Mouse (Mus musculus): Measurements from ENCODE around the gene Nup188. TPM values are rescaled to one million over a fixed set of nuclear protein-coding genes. Genes with fewer than 3 reads are reported as not detected.

The Nup188 gene
- polyA plus RNA-seq, 1 experiment from 2014 or later = 35.4 TPM

- Histone ChIP-seq H3K27ac (replicated peaks; ENCODE audit: low read depth, low read length) (peak overlapping the region; percentile 28; the same call in 1 of the 2 replicates), H3K4me2 (ENCODE audit: low read depth, low read length) (peak overlapping the region; percentile 93), H3K36me3 (ENCODE audit: control insufficient read depth, insufficient read depth, low read length) (0 out of 2 replicates have a peak, but pooled peaks cover 3% of the 10 kb centered on the region), H3K27me3 (replicated peaks; ENCODE audit: control insufficient read depth, insufficient read depth, low read length) (no peaks in the 10 kb centered on the region), H3K4me1 (ENCODE audit: control insufficient read depth, insufficient read depth, low read length) (peaks cover 15% of the 10 kb centered on the region), H3K4me3 (ENCODE audit: low read depth, low read length) (peak overlapping the region; percentile 95), H3K9ac (ENCODE audit: low read depth, low read length) (peak overlapping the region; percentile 95), H3K9me3 (ENCODE audit: control insufficient read depth, low read length) (no peaks in the 10 kb centered on the region)
- ATAC-seq (ENCODE audit: low read depth) = peak; percentile 54
- no peak for DNase-seq (ENCODE audit: low spot score)
- 15% methylated on average over 36 of the region's 38 CpGs for WGBS
These were observed 598 bp upstream of the Nup188 start for GRCm38 (mm10) chr2:30285416-30286181.

- Histone ChIP-seq H3K4me3 (ENCODE audit: low read depth, low read length) (peak overlapping the region; percentile 95), H3K4me1 (ENCODE audit: control insufficient read depth, insufficient read depth, low read length) (peaks cover 15% of the 10 kb centered on the region), H3K36me3 (ENCODE audit: control insufficient read depth, insufficient read depth, low read length) (0 out of 2 replicates have a peak, but pooled peaks cover 5% of the 10 kb centered on the region), H3K27ac (replicated peaks; ENCODE audit: low read depth, low read length) (peak overlapping the region; percentile 70), H3K9ac (ENCODE audit: low read depth, low read length) (peak overlapping the region; percentile 95), H3K4me2 (ENCODE audit: low read depth, low read length) (peak overlapping the region; percentile 93), H3K9me3 (ENCODE audit: control insufficient read depth, low read length) (no peaks in the 10 kb centered on the region), H3K27me3 (replicated peaks; ENCODE audit: control insufficient read depth, insufficient read depth, low read length) (no peaks in the 10 kb centered on the region)
- 0% methylated on average over 10 of the region's 10 CpGs for WGBS
- DNase-seq (ENCODE audit: low spot score) (peak; percentile 71), ATAC-seq (ENCODE audit: low read depth) (peak; percentile 21; the same call in 1 of the 2 replicates)
These were observed 803 bp downstream of the Nup188 start for GRCm38 (mm10) chr2:30287027-30287373.

GRCm38 (mm10) chr2:30299525-30299924 lies 13.3 kb downstream of the Nup188 start:
- Histone ChIP-seq H3K27me3 (replicated peaks; ENCODE audit: control insufficient read depth, insufficient read depth, low read length) (no peaks in the 10 kb centered on the region), H3K4me3 (ENCODE audit: low read depth, low read length) (no peak overlapping the region), H3K27ac (replicated peaks; ENCODE audit: low read depth, low read length) (no peak overlapping the region), H3K4me1 (ENCODE audit: control insufficient read depth, insufficient read depth, low read length) (no peaks in the 10 kb centered on the region), H3K9ac (ENCODE audit: low read depth, low read length) (no peak overlapping the region), H3K9me3 (ENCODE audit: control insufficient read depth, low read length) (no peaks in the 10 kb centered on the region), H3K4me2 (ENCODE audit: low read depth, low read length) (no peak overlapping the region), H3K36me3 (ENCODE audit: control insufficient read depth, insufficient read depth, low read length) (peaks cover 82% of the 10 kb centered on the region)
- ATAC-seq (ENCODE audit: low read depth) = no peak
- 82% methylated on average over 3 of the region's 3 CpGs for WGBS
- DNase-seq (ENCODE audit: low spot score) = no peak

- no peak overlapping the region for H3K9ac ChIP-seq (ENCODE audit: low read depth, low read length)
- H3K4me1 ChIP-seq (ENCODE audit: control insufficient read depth, insufficient read depth, low read length) = no peaks in the 10 kb centered on the region
- DNase-seq (ENCODE audit: low spot score) (no peak), ATAC-seq (ENCODE audit: low read depth) (no peak)
- H3K4me2 ChIP-seq (ENCODE audit: low read depth, low read length) = no peak overlapping the region
- 90% methylated on average over 5 of the region's 5 CpGs for WGBS
- H3K4me3 ChIP-seq (ENCODE audit: low read depth, low read length) = no peak overlapping the region
- peaks cover 86% of the 10 kb centered on the region for H3K36me3 ChIP-seq (ENCODE audit: control insufficient read depth, insufficient read depth, low read length)
- no peaks in the 10 kb centered on the region for H3K27me3 ChIP-seq (replicated peaks; ENCODE audit: control insufficient read depth, insufficient read depth, low read length)
- H3K9me3 ChIP-seq (ENCODE audit: control insufficient read depth, low read length) = no peaks in the 10 kb centered on the region
- no peak overlapping the region for H3K27ac ChIP-seq (replicated peaks; ENCODE audit: low read depth, low read length)
These were observed 13.8 kb downstream of the Nup188 start for GRCm38 (mm10) chr2:30299966-30300365.

GRCm38 (mm10) chr2:30306087-30306486 lies 19.9 kb downstream of the Nup188 start:
- Histone ChIP-seq H3K9ac (ENCODE audit: low read depth, low read length) (no peak overlapping the region), H3K9me3 (ENCODE audit: control insufficient read depth, low read length) (no peaks in the 10 kb centered on the region), H3K36me3 (ENCODE audit: control insufficient read depth, insufficient read depth, low read length) (peaks cover 100% of the 10 kb centered on the region), H3K27me3 (replicated peaks; ENCODE audit: control insufficient read depth, insufficient read depth, low read length) (no peaks in the 10 kb centered on the region), H3K27ac (replicated peaks; ENCODE audit: low read depth, low read length) (no peak overlapping the region), H3K4me1 (ENCODE audit: control insufficient read depth, insufficient read depth, low read length) (no peaks in the 10 kb centered on the region), H3K4me3 (ENCODE audit: low read depth, low read length) (no peak overlapping the region), H3K4me2 (ENCODE audit: low read depth, low read length) (no peak overlapping the region)
- DNase-seq (ENCODE audit: low spot score) (no peak), ATAC-seq (ENCODE audit: low read depth) (no peak)
- WGBS = 94% methylated on average over 7 of the region's 7 CpGs

GRCm38 (mm10) chr2:30309351-30309750 lies 23.2 kb downstream of the Nup188 start:
- H3K9me3 ChIP-seq (ENCODE audit: control insufficient read depth, low read length) = no peaks in the 10 kb centered on the region
- no peak overlapping the region for H3K4me3 ChIP-seq (ENCODE audit: low read depth, low read length)
- H3K27me3 ChIP-seq (replicated peaks; ENCODE audit: control insufficient read depth, insufficient read depth, low read length) = no peaks in the 10 kb centered on the region
- no peaks in the 10 kb centered on the region for H3K4me1 ChIP-seq (ENCODE audit: control insufficient read depth, insufficient read depth, low read length)
- DNase-seq (ENCODE audit: low spot score) = no peak
- H3K9ac ChIP-seq (ENCODE audit: low read depth, low read length) = no peak overlapping the region
- peaks cover 94% of the 10 kb centered on the region for H3K36me3 ChIP-seq (ENCODE audit: control insufficient read depth, insufficient read depth, low read length)
- no peak overlapping the region for H3K27ac ChIP-seq (replicated peaks; ENCODE audit: low read depth, low read length)
- 88% methylated on average over 3 of the region's 3 CpGs for WGBS
- ATAC-seq (ENCODE audit: low read depth) = no peak
- no peak overlapping the region for H3K4me2 ChIP-seq (ENCODE audit: low read depth, low read length)

GRCm38 (mm10) chr2:30311481-30311880 lies 25.3 kb downstream of the Nup188 start:
- Histone ChIP-seq H3K9me3 (ENCODE audit: control insufficient read depth, low read length) (no peaks in the 10 kb centered on the region), H3K4me2 (ENCODE audit: low read depth, low read length) (no peak overlapping the region), H3K36me3 (ENCODE audit: control insufficient read depth, insufficient read depth, low read length) (peaks cover 94% of the 10 kb centered on the region), H3K4me1 (ENCODE audit: control insufficient read depth, insufficient read depth, low read length) (no peaks in the 10 kb centered on the region), H3K4me3 (ENCODE audit: low read depth, low read length) (no peak overlapping the region), H3K27me3 (replicated peaks; ENCODE audit: control insufficient read depth, insufficient read depth, low read length) (no peaks in the 10 kb centered on the region), H3K27ac (replicated peaks; ENCODE audit: low read depth, low read length) (no peak overlapping the region), H3K9ac (ENCODE audit: low read depth, low read length) (no peak overlapping the region)
- ATAC-seq (ENCODE audit: low read depth) (no peak), DNase-seq (ENCODE audit: low spot score) (no peak)
- 91% methylated on average over 2 of the region's 2 CpGs for WGBS

GRCm38 (mm10) chr2:30316136-30316535 lies 29.9 kb downstream of the Nup188 start:
- no peak for ATAC-seq (ENCODE audit: low read depth)
- no peak overlapping the region for H3K9ac ChIP-seq (ENCODE audit: low read depth, low read length)
- H3K27ac ChIP-seq (replicated peaks; ENCODE audit: low read depth, low read length) = no peak overlapping the region
- DNase-seq (ENCODE audit: low spot score) = no peak
- H3K4me2 ChIP-seq (ENCODE audit: low read depth, low read length) = no peak overlapping the region
- H3K36me3 ChIP-seq (ENCODE audit: control insufficient read depth, insufficient read depth, low read length) = peaks cover 91% of the 10 kb centered on the region
- H3K4me3 ChIP-seq (ENCODE audit: low read depth, low read length) = no peak overlapping the region
- WGBS = 96% methylated on average over 4 of the region's 4 CpGs
- no peaks in the 10 kb centered on the region for H3K27me3 ChIP-seq (replicated peaks; ENCODE audit: control insufficient read depth, insufficient read depth, low read length)
- H3K4me1 ChIP-seq (ENCODE audit: control insufficient read depth, insufficient read depth, low read length) = no peaks in the 10 kb centered on the region
- H3K9me3 ChIP-seq (ENCODE audit: control insufficient read depth, low read length) = no peaks in the 10 kb centered on the region

- no peak for DNase-seq (ENCODE audit: low spot score)
- no peak for ATAC-seq (ENCODE audit: low read depth)
- Histone ChIP-seq H3K27ac (replicated peaks; ENCODE audit: low read depth, low read length) (no peak overlapping the region), H3K27me3 (replicated peaks; ENCODE audit: control insufficient read depth, insufficient read depth, low read length) (no peaks in the 10 kb centered on the region), H3K4me2 (ENCODE audit: low read depth, low read length) (no peak overlapping the region), H3K4me1 (ENCODE audit: control insufficient read depth, insufficient read depth, low read length) (no peaks in the 10 kb centered on the region), H3K4me3 (ENCODE audit: low read depth, low read length) (no peak overlapping the region), H3K9me3 (ENCODE audit: control insufficient read depth, low read length) (no peaks in the 10 kb centered on the region), H3K36me3 (ENCODE audit: control insufficient read depth, insufficient read depth, low read length) (peaks cover 93% of the 10 kb centered on the region), H3K9ac (ENCODE audit: low read depth, low read length) (no peak overlapping the region)
- WGBS = 94% methylated on average over 5 of the region's 5 CpGs
These were observed 30.8 kb downstream of the Nup188 start for GRCm38 (mm10) chr2:30316955-30317354.
